Mouse (Mus musculus): ENCODE measurements around the gene Chp2.

- TF ChIP-seq POLR2A (IDR thresholded peaks at IDR 0.05; ENCODE audit: low read depth, low read length) (no peak), CTCF (conservative IDR thresholded peaks at IDR 0.05 in 1 of 2, IDR thresholded peaks at IDR 0.05 in 1 of 2; ENCODE audit: low read depth in 2 of 2, low read length in 2 of 2) (no peak), UBTF (IDR thresholded peaks at IDR 0.05; ENCODE audit: low read depth, low read length) (no peak), HCFC1 (IDR thresholded peaks at IDR 0.05; ENCODE audit: low read depth, low read length) (no peak), RAD21 (IDR thresholded peaks at IDR 0.05; ENCODE audit: low read depth, low read length) (no peak; the same call in none of the 2 replicates), CHD2 (IDR thresholded peaks at IDR 0.05; ENCODE audit: low read length) (peak; percentile 61), EP300 (IDR thresholded peaks at IDR 0.05; ENCODE audit: low read length) (peak; percentile 94), MAX (IDR thresholded peaks at IDR 0.05; ENCODE audit: low read length) (peak; percentile 83), MAFK (IDR thresholded peaks at IDR 0.05; ENCODE audit: insufficient replicate concordance, low read length) (peak; percentile 87), ELF1 (IDR thresholded peaks at IDR 0.05; ENCODE audit: low read depth, low read length) (no peak), MAZ (IDR thresholded peaks at IDR 0.05; ENCODE audit: low read depth, low read length) (peak; percentile 82)
These were observed 37.4 kb downstream of the Chp2 start for GRCm38 (mm10) chr7:122256722-122257121.

Data from CH12.LX (cell line).